Mouse (Mus musculus): ENCODE data around the gene Prkd1.

Gene Prkd1

GRCm38 (mm10) chr12:50554214-50554613, 94.7 kb downstream of the Prkd1 start:
- DNase-seq, result no peak

- DNase-seq, result peak; percentile 69
Observed at GRCm38 (mm10) chr12:50549860-50550555, 98.9 kb downstream of the Prkd1 start.

GRCm38 (mm10) chr12:50546394-50546793, 102.5 kb downstream of the Prkd1 start:
- DNase-seq, result no peak

GRCm38 (mm10) chr12:50545610-50545919, 103.3 kb downstream of the Prkd1 start:
- no peak for DNase-seq

- no peak for DNase-seq
Observed at GRCm38 (mm10) chr12:50544855-50545609, 103.9 kb downstream of the Prkd1 start.

- DNase-seq, result no peak
Observed at GRCm38 (mm10) chr12:50540793-50541192, 108.1 kb downstream of the Prkd1 start.

GRCm38 (mm10) chr12:50538296-50538965, 110.5 kb downstream of the Prkd1 start:
- no peak for DNase-seq

- no peak for DNase-seq
Observed at GRCm38 (mm10) chr12:50537761-50538160, 111.1 kb downstream of the Prkd1 start.

- DNase-seq, result no peak
Observed at GRCm38 (mm10) chr12:50537006-50537405, 111.9 kb downstream of the Prkd1 start.

- no peak for DNase-seq
Observed at GRCm38 (mm10) chr12:50528633-50529032, 120.3 kb downstream of the Prkd1 start.

GRCm38 (mm10) chr12:50524061-50524460, 124.8 kb downstream of the Prkd1 start:
- DNase-seq, result no peak

- no peak for DNase-seq
Observed at GRCm38 (mm10) chr12:50514526-50514925, 134.4 kb downstream of the Prkd1 start.

GRCm38 (mm10) chr12:50511486-50512225, 137.2 kb downstream of the Prkd1 start:
- no peak for DNase-seq

- no peak for DNase-seq
Observed at GRCm38 (mm10) chr12:50508762-50509161, 140.1 kb downstream of the Prkd1 start.

GRCm38 (mm10) chr12:50499796-50500504, 148.9 kb downstream of the Prkd1 start:
- DNase-seq, result no peak

GRCm38 (mm10) chr12:50496006-50496405, 152.9 kb downstream of the Prkd1 start:
- DNase-seq, result peak; percentile 12 to 15

GRCm38 (mm10) chr12:50479784-50480183, 169.1 kb downstream of the Prkd1 start:
- DNase-seq, result no peak

- DNase-seq, result no peak
Observed at GRCm38 (mm10) chr12:50457151-50457550, 191.7 kb downstream of the Prkd1 start.

GRCm38 (mm10) chr12:50451761-50452160, 197.1 kb downstream of the Prkd1 start:
- no peak for DNase-seq

- DNase-seq, result no peak
Observed at GRCm38 (mm10) chr12:50436660-50437059, 212.2 kb downstream of the Prkd1 start.

- DNase-seq, result no peak
Observed at GRCm38 (mm10) chr12:50430129-50430703, 218.7 kb downstream of the Prkd1 start.

GRCm38 (mm10) chr12:50352404-50352803, 296.5 kb downstream of the Prkd1 start:
- DNase-seq, result no peak

Data from cerebellum, postnatal 36 days (tissue).